Comparison of ENCODE assay signal across 26 mouse cellular contexts in genomic region chr14:15698001-15698400, GRCm38 (mm10).
DNase-seq lines count a peak whose midpoint lies in the region; ATAC-seq and TF ChIP-seq lines count a peak whose summit lies in the region.
"Had no signal": no experiment of that assay in that cellular context is flagged by ENCODE, and none has a peak within 500 bp of the region (broad histone marks: within the 10 kb centered on the region; RNA-seq: fewer than 3 reads in every experiment).

No protein-coding gene starts in this region.

- TF ChIP-seq CTCF in heart, adult 2 months (IDR thresholded peaks at IDR 0.05), result no peak
- no peak for TF ChIP-seq CTCF in intestine, postnatal 0 days (IDR thresholded peaks at IDR 0.05; ENCODE audit: low read depth)

- no peak for TF ChIP-seq POLR2A in heart, adult 2 months (IDR thresholded peaks at IDR 0.05; ENCODE audit: insufficient read depth, low read depth, low read length)

- DNase-seq in heart, adult 2 months, result no peak
- DNase-seq in heart, postnatal 14 days, result no peak
- peak; percentile 2 to 4 for DNase-seq in urinary bladder, postnatal 36 days (ENCODE audit: low spot score in 2 of 2)
- no peak for DNase-seq in urinary bladder, adult 2 months (ENCODE audit: low spot score)
- DNase-seq: adrenal gland, postnatal 10 days; adrenal gland, postnatal 36 days; B cell, adult 2 months; cerebellum, adult 11 months; cerebellum, adult 2 months; cerebellum, adult 9-11 months; cerebellum, postnatal 25 days; gastrocnemius, postnatal 10 days; heart, adult 11 months; kidney, adult 2 months had no signal

- no peaks in the 10 kb centered on the region for H3K9me3 ChIP-seq in intestine, postnatal 0 days (ENCODE audit: control insufficient read depth)
- no peaks in the 10 kb centered on the region for H3K9me3 ChIP-seq in hindbrain, embryonic 16.5 days (ENCODE audit: control insufficient read depth, low read length)
- H3K9me3 ChIP-seq: embryonic facial prominence, embryonic 12.5 days; embryonic facial prominence, embryonic 15.5 days; forebrain, embryonic 15.5 days; G1E; heart, embryonic 10.5 days; heart, embryonic 13.5 days; hindbrain, embryonic 10.5 days; hindbrain, embryonic 13.5 days had no signal

- intact Hi-C loops in heart, adult 2 months (cut with DNase I), result loop anchor here (5.0 to 10.0 kb wide), 3 partner anchors 46 to 263 kb away; partner anchors contain the start of gene Lrrc3b
- intact Hi-C loops in heart, postnatal 14 days (cut with DNase I), result no loop called here

- H3K36me3 ChIP-seq in heart, adult 2 months (ENCODE audit: control insufficient read depth, insufficient read depth, low read length), result no peaks in the 10 kb centered on the region
- no peaks in the 10 kb centered on the region for H3K36me3 ChIP-seq in intestine, postnatal 0 days (ENCODE audit: control insufficient read depth, insufficient read depth)
- H3K36me3 ChIP-seq in hindbrain, embryonic 16.5 days (ENCODE audit: control insufficient read depth, insufficient read depth, low read length), result no peaks in the 10 kb centered on the region
- H3K36me3 ChIP-seq: embryonic facial prominence, embryonic 12.5 days; embryonic facial prominence, embryonic 15.5 days; forebrain, embryonic 15.5 days; G1E; heart, embryonic 10.5 days; heart, embryonic 13.5 days; hindbrain, embryonic 10.5 days; hindbrain, embryonic 13.5 days had no signal

- H3K4me1 ChIP-seq in heart, adult 2 months (ENCODE audit: control insufficient read depth, insufficient read depth, low read length), result no peaks in the 10 kb centered on the region; the same call in 1 of the 2 replicates
- H3K4me1 ChIP-seq in intestine, postnatal 0 days (replicated peaks; ENCODE audit: control insufficient read depth, insufficient read depth, low read length), result no peaks in the 10 kb centered on the region
- H3K4me1 ChIP-seq in hindbrain, embryonic 16.5 days (ENCODE audit: control insufficient read depth, insufficient read depth, low read depth, low read length), result no peaks in the 10 kb centered on the region
- H3K4me1 ChIP-seq: embryonic facial prominence, embryonic 12.5 days; embryonic facial prominence, embryonic 15.5 days; forebrain, embryonic 15.5 days; heart, embryonic 10.5 days; heart, embryonic 13.5 days; hindbrain, embryonic 10.5 days; hindbrain, embryonic 13.5 days had no signal

- peak overlapping the region; percentile 65 for H3K27ac ChIP-seq in heart, adult 2 months
- H3K27ac ChIP-seq in intestine, postnatal 0 days (ENCODE audit: low read depth, low read length), result no peak overlapping the region
- no peak overlapping the region for H3K27ac ChIP-seq in hindbrain, embryonic 16.5 days (ENCODE audit: low read depth, low read length)
- H3K27ac ChIP-seq: embryonic facial prominence, embryonic 12.5 days; embryonic facial prominence, embryonic 15.5 days; forebrain, embryonic 15.5 days; heart, embryonic 10.5 days; heart, embryonic 13.5 days; hindbrain, embryonic 10.5 days; hindbrain, embryonic 13.5 days had no signal

- no peak overlapping the region for H3K9ac ChIP-seq in heart, adult 2 months (ENCODE audit: low read depth, low read length)
- H3K9ac ChIP-seq in intestine, postnatal 0 days (ENCODE audit: low read depth, low read length), result no peak overlapping the region
- H3K9ac ChIP-seq in hindbrain, embryonic 16.5 days (ENCODE audit: low read depth, low read length), result no peak overlapping the region
- H3K9ac ChIP-seq: embryonic facial prominence, embryonic 12.5 days; embryonic facial prominence, embryonic 15.5 days; forebrain, embryonic 15.5 days; heart, embryonic 13.5 days; hindbrain, embryonic 13.5 days had no signal

- no peak overlapping the region for H3K4me2 ChIP-seq in intestine, postnatal 0 days (replicated peaks; ENCODE audit: low read depth)
- H3K4me2 ChIP-seq in hindbrain, embryonic 16.5 days (ENCODE audit: low read length), result no peak overlapping the region
- H3K4me2 ChIP-seq: embryonic facial prominence, embryonic 12.5 days; embryonic facial prominence, embryonic 15.5 days; forebrain, embryonic 15.5 days; heart, embryonic 13.5 days; hindbrain, embryonic 13.5 days had no signal

- WGBS in heart, adult 2 months, result 32% methylated on average over 2 of the region's 2 CpGs
- 28% methylated on average over 2 of the region's 2 CpGs for WGBS in intestine, postnatal 0 days
- 87% methylated on average over 2 of the region's 2 CpGs for WGBS in hindbrain, embryonic 16.5 days

- TF ChIP-seq EP300 in heart, adult 2 months (IDR thresholded peaks at IDR 0.05; ENCODE audit: insufficient read depth, low read depth, low read length), result no peak

- peak; percentile 57 for ATAC-seq in intestine, postnatal 0 days
- no peak for ATAC-seq in hindbrain, embryonic 16.5 days
- ATAC-seq: forebrain, embryonic 15.5 days; Patski had no signal

- H3K27me3 ChIP-seq in heart, adult 2 months (ENCODE audit: control insufficient read depth, insufficient read depth, low read length), result no peaks in the 10 kb centered on the region
- H3K27me3 ChIP-seq in intestine, postnatal 0 days (replicated peaks; ENCODE audit: control insufficient read depth, insufficient read depth, low read length), result no peaks in the 10 kb centered on the region
- H3K27me3 ChIP-seq in hindbrain, embryonic 16.5 days (replicated peaks; ENCODE audit: control insufficient read depth, insufficient read depth, low read length), result no peaks in the 10 kb centered on the region
- H3K27me3 ChIP-seq: CH12.LX; embryonic facial prominence, embryonic 12.5 days; embryonic facial prominence, embryonic 15.5 days; forebrain, embryonic 15.5 days; heart, embryonic 13.5 days; hindbrain, embryonic 13.5 days; Patski had no signal

- no peak overlapping the region for H3K4me3 ChIP-seq in heart, adult 2 months
- H3K4me3 ChIP-seq in intestine, postnatal 0 days (ENCODE audit: low read depth, low read length), result no peak overlapping the region
- no peak overlapping the region for H3K4me3 ChIP-seq in hindbrain, embryonic 16.5 days (ENCODE audit: low read length)
- H3K4me3 ChIP-seq: embryonic facial prominence, embryonic 12.5 days; embryonic facial prominence, embryonic 15.5 days; forebrain, embryonic 15.5 days; heart, embryonic 10.5 days; heart, embryonic 13.5 days; hindbrain, embryonic 10.5 days; hindbrain, embryonic 13.5 days had no signal

- no peaks in the 10 kb centered on the region for H3K79me2 ChIP-seq in heart, adult 2 months (replicated peaks; ENCODE audit: control insufficient read depth, insufficient read depth, low read length)

Comparison
In these comparisons a context has a peak if more than half of its experiments do, and no peak if none do; other contexts are left out.
1. DNase-seq: peak in urinary bladder, postnatal 36 days (2 of 2); none in heart, adult 2 months (0 of 2), heart, postnatal 14 days (0 of 2) and urinary bladder, adult 2 months (single experiment).